Mouse (Mus musculus) brain, embryonic 14.5 days (tissue): ENCODE data around the gene Meltf. TPM values are rescaled to one million over a fixed set of nuclear protein-coding genes. Genes with fewer than 3 reads are reported as not detected.

Source experiments
- DNase-seq: peaks from one replicate; pipeline ENCODE4 v3.0.0-alpha.2; 2011; ENCODE audit warnings: low read depth
- CTCF ChIP-seq: fragments of 200-500 bp; IDR thresholded peaks from 2 replicates; pipeline ENCODE4 v1.5.1; 2012; ENCODE audit warnings: inconsistent platforms, mild to moderate bottlenecking, moderate library complexity, borderline replicate concordance; ENCODE audit not compliant: insufficient read depth, insufficient read length; ENCODE audit errors: extremely low read depth
- POLR2A ChIP-seq: fragments of 200-500 bp; IDR thresholded peaks from 2 replicates; pipeline ENCODE4 v1.6.1; 2012; ENCODE audit warnings: mild to moderate bottlenecking, inconsistent platforms, borderline replicate concordance; ENCODE audit not compliant: poor library complexity, insufficient read depth, insufficient read length, severe bottlenecking; ENCODE audit errors: extremely low read depth
- polyA plus RNA-seq: library from polyadenylated mRNA; depleted of rRNA; stranded (reverse); fragments of >200 nt; gene quantifications from 2 replicates; pipeline ENCODE4 v1.2.3, GENCODE M21; 2012; rRNA removed

Gene Meltf
- 0.15 and 0.16 TPM in 2 replicates for polyA plus RNA-seq

- peak; percentile 47 for DNase-seq
- TF ChIP-seq CTCF: peak; percentile 78
- no peak for TF ChIP-seq POLR2A
Observed at GRCm38 (mm10) chr16:31878573-31879257, at the start of gene Meltf. Meltf (plus strand) TSS chr16:31878810.

GRCm38 (mm10) chr16:31830726-31831125 is 47.9 kb upstream of the Meltf start:
- no peak for DNase-seq
- TF ChIP-seq POLR2A: no peak
- no peak for TF ChIP-seq CTCF

GRCm38 (mm10) chr16:31832630-31833422 is 45.8 kb upstream of the Meltf start:
- no peak for DNase-seq
- no peak for TF ChIP-seq CTCF
- TF ChIP-seq POLR2A: no peak

GRCm38 (mm10) chr16:31834011-31834584 is 44.5 kb upstream of the Meltf start:
- TF ChIP-seq CTCF (no peak), POLR2A (no peak)
- DNase-seq: peak; percentile 19

GRCm38 (mm10) chr16:31834662-31835318 is 43.8 kb upstream of the Meltf start:
- no peak for TF ChIP-seq CTCF
- TF ChIP-seq POLR2A: no peak
- peak; percentile 53 for DNase-seq

GRCm38 (mm10) chr16:31837362-31837761 is 41.2 kb upstream of the Meltf start:
- TF ChIP-seq POLR2A: no peak
- no peak for TF ChIP-seq CTCF
- no peak for DNase-seq

- TF ChIP-seq POLR2A (no peak), CTCF (no peak)
- DNase-seq: no peak
Observed at GRCm38 (mm10) chr16:31844246-31844645, 34.4 kb upstream of the Meltf start.

- TF ChIP-seq CTCF (no peak), POLR2A (no peak)
- peak; percentile 52 for DNase-seq
Observed at GRCm38 (mm10) chr16:31846763-31847162, 31.8 kb upstream of the Meltf start.

GRCm38 (mm10) chr16:31863920-31864319 is 14.7 kb upstream of the Meltf start:
- DNase-seq: no peak
- TF ChIP-seq POLR2A (no peak), CTCF (no peak)

GRCm38 (mm10) chr16:31865242-31865641 is 13.4 kb upstream of the Meltf start:
- DNase-seq: no peak
- no peak for TF ChIP-seq POLR2A
- no peak for TF ChIP-seq CTCF

GRCm38 (mm10) chr16:31866911-31867310 is 11.7 kb upstream of the Meltf start:
- no peak for TF ChIP-seq CTCF
- no peak for TF ChIP-seq POLR2A
- DNase-seq: no peak

GRCm38 (mm10) chr16:31867736-31868135 is 10.9 kb upstream of the Meltf start:
- TF ChIP-seq POLR2A (no peak), CTCF (no peak)
- no peak for DNase-seq
